ENCODE assay signal across 16 mouse cellular contexts in the genomic region with DNA sequence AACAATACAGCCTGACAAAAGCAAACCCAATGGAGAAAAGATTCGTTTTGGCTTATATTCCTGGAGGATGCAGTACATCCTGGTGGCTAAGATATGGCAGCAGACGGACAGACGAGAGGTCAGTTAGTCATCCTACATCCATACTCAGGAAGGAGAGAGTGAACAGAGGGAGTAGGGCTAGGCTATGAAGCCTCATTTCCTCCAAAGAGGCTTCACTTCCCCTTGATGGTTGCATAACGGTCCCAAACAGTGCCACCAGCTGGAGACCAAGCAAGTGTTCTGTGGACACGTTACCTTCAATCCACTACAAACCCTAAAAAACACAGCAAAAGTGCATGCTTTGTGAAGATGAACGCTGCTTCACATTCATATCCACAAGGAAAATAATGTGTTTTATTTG.
"Had no signal": no experiment of that assay in that cellular context is flagged by ENCODE, and none has a peak within 500 bp of the region (broad histone marks: within the 10 kb centered on the region; RNA-seq: fewer than 3 reads in every experiment).

No protein-coding gene starts in this region.

- H3K27me3 ChIP-seq: megakaryocyte, embryonic 14.5 days; midbrain, embryonic 13.5 days; midbrain, embryonic 15.5 days; neural tube, embryonic 12.5 days; stomach, embryonic 15.5 days had no signal

- H3K4me3 ChIP-seq: megakaryocyte, embryonic 14.5 days; midbrain, embryonic 13.5 days; midbrain, embryonic 15.5 days; neural tube, embryonic 12.5 days; stomach, embryonic 15.5 days had no signal

- H3K4me2 ChIP-seq: lung, embryonic 14.5 days; midbrain, embryonic 11.5 days; midbrain, embryonic 13.5 days; midbrain, embryonic 15.5 days; neural tube, embryonic 12.5 days; stomach, embryonic 15.5 days had no signal

- H3K9ac ChIP-seq: lung, embryonic 14.5 days; midbrain, embryonic 13.5 days; midbrain, embryonic 15.5 days; neural tube, embryonic 12.5 days; stomach, embryonic 15.5 days had no signal

- H3K27ac ChIP-seq: macrophage; midbrain, embryonic 13.5 days; midbrain, embryonic 15.5 days; neural tube, embryonic 12.5 days; stomach, embryonic 15.5 days; stomach, postnatal 0 days had no signal

- DNase-seq: lung, adult 18-20 months; lung, embryonic 14.5 days; lung, postnatal 14 days; lung, postnatal 36 days; right cerebral cortex, postnatal 14 days; thymus, adult 2 months; thymus, postnatal 25 days; thymus, postnatal 4 days had no signal

- H3K36me3 ChIP-seq: midbrain, embryonic 13.5 days; midbrain, embryonic 15.5 days; neural tube, embryonic 12.5 days; stomach, embryonic 15.5 days had no signal

- ATAC-seq: midbrain, embryonic 13.5 days; midbrain, embryonic 15.5 days had no signal

- H3K4me1 ChIP-seq: megakaryocyte, embryonic 14.5 days; midbrain, embryonic 13.5 days; midbrain, embryonic 15.5 days; neural tube, embryonic 12.5 days; stomach, embryonic 15.5 days had no signal

- H3K9me3 ChIP-seq: midbrain, embryonic 13.5 days; midbrain, embryonic 15.5 days; neural tube, embryonic 12.5 days; stomach, embryonic 15.5 days had no signal
